Mouse (Mus musculus) ES-CJ7 (cell line): Measurements from ENCODE around the gene Dlst.

Experiments used
- DNase-seq: peaks from one replicate; pipeline ENCODE4 v3.0.0; 2011; ENCODE audit warnings: low read depth, low spot score

The Dlst gene

DNA sequence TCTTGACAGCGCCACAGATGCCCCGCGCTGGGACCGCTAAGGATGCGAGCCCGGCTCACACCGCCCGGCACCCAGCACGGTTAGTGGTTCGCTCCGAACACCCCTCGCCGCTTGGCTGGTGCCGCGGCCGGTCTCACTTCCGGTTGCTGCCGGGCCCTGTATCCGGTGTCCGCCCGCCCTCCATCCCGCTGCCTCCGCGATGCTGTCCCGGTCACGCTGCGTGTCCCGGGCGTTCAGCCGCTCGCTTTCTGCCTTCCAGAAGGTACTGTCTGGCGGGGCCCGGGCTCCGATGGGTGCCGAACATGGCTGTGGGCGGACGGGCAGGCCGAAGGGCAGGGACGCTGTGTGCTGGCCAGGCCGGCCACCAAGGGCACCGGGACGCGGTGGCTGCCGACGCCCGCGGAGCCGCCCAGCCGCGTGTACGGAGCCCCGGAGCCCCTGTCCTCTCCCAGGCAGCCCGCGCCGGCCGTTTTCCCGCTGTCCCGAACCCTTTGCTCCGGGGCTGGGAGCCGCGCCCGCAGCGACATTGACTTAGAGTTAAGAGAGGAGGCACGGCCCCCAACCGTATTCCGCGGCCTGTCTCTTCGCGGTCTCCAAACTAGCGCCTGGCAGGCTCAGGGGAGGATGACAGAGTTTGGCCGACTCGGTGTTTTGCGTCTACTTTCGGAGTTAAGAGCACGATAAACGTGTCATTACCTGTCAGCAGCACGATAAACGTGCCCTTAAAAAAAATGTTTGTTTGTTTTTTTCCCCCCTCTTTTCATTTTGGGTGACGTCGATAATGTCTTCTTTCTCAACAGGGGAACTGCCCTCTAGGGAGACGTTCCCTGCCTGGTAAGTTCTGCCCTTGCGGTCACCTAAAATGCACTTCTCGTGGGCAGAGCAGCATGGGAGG is at the start of gene Dlst, which contains the start of gene Prox2:
Dlst (plus strand) TSS at position 136 of the 895 bp plus-strand sequence.
Prox2 (minus strand) TSS at position 62 of the 895 bp plus-strand sequence.
- peak; percentile 67 for DNase-seq

- no peak for DNase-seq
Measured at GRCm38 (mm10) chr12:85071043-85071442, 39.6 kb upstream of the Dlst start.

DNA sequence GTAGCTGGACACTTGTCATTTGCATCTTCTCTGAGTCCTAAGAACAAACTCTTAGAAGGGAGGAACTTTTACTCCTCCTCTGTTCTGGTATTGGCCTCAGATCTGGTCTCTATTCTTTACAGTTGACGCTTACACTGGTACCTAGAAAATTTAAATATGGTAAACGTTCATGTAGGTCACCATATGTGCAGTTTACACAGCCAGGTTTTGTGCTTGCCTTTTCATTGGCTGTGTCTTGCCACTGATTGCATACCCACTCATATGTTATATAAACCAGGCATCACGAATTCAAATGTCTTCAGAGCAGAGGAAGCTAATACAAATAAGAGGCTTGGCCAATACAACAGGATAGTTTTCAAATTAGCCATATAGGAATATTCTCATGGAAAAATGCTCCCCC is 33.5 kb upstream of the Dlst start:
- DNase-seq, result no peak

GRCm38 (mm10) chr12:85084257-85084656 is 26.4 kb upstream of the Dlst start:
- no peak for DNase-seq

DNA sequence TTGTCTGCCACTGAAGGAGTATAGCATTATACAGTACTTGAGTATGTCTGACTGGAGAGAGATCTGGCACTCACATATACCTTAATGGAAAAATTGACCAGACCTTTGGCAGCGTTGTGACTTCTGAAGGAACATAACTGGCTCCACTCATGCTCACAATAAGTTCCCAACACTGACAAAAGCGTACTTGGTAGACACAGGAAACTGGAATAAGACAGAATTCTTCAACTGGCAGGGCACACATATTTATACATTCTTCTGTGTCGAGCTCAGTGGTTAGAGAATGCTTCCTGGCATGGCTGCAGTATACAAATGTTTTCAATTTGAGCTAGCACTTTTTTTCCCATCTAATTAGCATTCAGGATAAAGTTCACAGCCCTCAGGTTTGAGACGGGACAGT is 25.7 kb upstream of the Dlst start:
- no peak for DNase-seq

GRCm38 (mm10) chr12:85087845-85088244 is 22.8 kb upstream of the Dlst start:
- no peak for DNase-seq

DNA sequence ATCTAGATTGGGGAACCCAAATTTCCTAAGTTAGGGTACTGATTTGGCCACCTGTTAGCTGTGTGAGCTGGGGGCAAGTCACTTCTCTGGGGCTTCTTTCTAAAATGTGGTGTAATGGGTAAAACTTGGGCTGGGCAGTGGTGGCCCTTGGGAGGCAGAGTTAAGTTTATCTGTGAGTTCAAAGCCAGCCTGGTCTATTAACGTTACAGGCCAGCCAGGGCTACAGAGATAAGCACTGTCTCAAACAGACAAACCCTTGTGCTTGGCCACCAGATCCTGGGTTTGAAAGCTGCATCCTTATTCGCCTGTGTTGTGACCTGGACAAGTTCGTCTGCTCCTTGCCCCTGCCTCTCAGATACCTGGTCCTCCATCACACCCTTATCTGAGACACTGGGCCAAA is 19.4 kb upstream of the Dlst start:
- DNase-seq, result no peak

- DNase-seq, result peak; percentile 75
Measured at GRCm38 (mm10) chr12:85092214-85092613, 18.4 kb upstream of the Dlst start.

DNA sequence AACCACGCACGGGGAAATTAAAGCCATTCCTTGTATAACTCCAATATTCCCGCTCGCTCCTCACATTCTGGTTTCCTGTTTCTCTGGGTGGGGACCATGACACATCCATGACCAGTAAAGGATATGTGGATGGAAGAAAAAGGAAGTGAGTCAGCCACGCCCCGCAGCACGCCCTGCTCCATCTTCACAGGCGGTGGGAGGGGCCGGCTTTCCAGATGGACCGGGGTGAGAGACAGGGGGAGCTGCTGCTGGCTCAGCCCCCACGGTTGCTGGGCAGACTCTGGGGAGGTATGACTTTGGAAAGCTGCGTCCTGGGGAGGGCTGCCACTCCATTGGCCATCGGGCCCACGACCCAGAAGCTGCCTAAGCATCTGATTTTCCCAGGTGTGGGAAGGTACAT is 16.6 kb upstream of the Dlst start:
- peak; percentile 37 for DNase-seq

GRCm38 (mm10) chr12:85094706-85095105 is 15.9 kb upstream of the Dlst start:
- DNase-seq, result no peak

- DNase-seq, result no peak
Measured at GRCm38 (mm10) chr12:85095146-85095545, 15.5 kb upstream of the Dlst start.

DNA sequence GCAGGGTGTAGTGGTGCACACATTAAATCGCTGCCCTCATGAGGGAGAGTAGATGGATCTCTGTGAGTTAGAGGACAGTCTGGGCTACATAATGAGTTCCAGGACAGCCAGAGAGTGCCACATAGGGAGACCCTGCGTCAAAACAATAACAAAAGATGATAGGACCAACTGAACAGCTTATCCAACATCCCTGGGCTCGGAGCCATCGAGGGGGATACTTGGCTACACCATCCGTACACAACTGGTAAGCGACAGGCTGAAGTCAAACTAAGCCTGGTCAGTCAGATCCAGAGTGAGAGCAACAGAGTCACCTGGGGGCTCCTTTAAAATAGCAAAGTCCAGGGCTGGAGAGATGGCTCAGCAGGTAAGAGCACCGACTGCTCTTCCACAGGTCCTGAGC is 14.8 kb upstream of the Dlst start:
- DNase-seq, result no peak

- no peak for DNase-seq
Measured at GRCm38 (mm10) chr12:85101001-85101400, 9.6 kb upstream of the Dlst start.

GRCm38 (mm10) chr12:85101521-85102106 is 9.0 kb upstream of the Dlst start:
- no peak for DNase-seq

DNA sequence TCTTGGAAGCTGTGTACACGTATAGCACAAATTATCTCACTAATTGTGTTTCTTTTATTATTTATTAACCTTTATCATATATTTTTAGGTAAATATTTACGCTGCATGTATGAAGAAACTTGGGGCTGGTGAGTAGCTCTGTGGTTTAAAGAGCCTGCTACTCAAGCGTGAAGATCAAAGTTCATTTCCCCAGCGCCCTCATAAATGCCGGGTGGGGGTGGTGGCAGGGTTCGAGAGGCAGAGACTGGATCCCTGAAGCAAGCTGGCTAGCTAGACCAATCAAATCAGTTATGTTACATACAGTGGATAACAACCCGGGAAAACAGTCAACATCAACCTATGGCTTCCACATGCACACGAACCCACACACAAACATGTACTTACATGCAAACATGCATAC is 7.5 kb upstream of the Dlst start:
- no peak for DNase-seq

- DNase-seq, result no peak
Measured at GRCm38 (mm10) chr12:85104789-85105188, 5.8 kb upstream of the Dlst start.

DNA sequence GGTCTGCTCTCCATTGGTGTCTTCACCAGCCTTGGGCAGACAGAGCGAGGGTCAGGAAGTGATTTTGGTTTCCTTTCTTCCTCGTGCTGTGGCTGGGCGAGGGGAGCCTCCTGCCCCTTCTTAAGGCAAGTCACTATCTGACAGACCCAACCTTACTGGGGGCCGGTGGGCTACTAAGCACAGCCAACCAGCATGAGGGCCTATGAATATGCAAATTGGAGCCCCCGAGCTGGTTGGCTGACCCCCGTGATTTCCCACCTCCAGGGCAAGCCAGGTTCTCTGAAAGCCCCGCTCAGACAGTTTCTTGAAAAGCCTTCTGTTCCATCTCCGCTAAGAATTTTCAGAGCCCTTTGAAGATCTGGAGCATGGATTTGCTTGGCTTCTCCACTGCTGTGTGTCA is 4.3 kb upstream of the Dlst start:
- DNase-seq, result peak; percentile 16

GRCm38 (mm10) chr12:85108643-85109042 is 2.0 kb upstream of the Dlst start:
- no peak for DNase-seq

- peak; percentile 51 for DNase-seq
Measured at GRCm38 (mm10) chr12:85109426-85109825, 1.2 kb upstream of the Dlst start.

DNA sequence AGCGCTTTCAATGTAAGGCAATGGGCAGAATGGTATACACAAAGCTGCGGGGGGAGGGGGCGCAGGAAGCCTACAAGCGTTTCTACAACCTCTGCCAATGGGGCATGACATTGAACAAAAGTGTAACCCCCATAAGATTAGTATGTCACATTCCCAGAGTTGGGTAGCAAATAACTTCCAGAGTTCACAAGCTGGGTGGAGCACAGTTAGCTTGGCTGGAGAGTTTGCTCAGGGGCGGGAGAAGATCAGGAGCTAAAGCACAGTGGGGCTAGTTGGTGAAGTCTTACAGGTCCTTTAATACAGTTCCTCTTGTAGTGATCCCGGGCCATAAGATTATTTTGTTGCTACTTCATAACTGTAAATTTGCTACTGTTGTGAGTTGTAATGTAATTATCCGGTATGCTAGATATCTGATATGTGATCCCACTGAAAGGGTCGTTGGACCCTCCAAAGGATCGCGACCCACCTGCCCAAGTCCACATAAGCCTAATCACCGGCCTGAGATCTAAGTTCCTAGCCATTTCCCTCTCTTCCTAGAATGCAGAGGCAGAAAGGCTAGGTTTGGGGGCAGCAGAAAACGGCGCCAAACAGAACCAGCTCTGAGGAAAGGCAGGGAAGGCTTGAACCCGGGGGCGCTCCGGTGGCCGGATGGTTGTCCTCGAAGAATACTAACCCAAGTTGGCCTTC is 479 bp upstream of the Dlst start:
- DNase-seq, result no peak

DNA sequence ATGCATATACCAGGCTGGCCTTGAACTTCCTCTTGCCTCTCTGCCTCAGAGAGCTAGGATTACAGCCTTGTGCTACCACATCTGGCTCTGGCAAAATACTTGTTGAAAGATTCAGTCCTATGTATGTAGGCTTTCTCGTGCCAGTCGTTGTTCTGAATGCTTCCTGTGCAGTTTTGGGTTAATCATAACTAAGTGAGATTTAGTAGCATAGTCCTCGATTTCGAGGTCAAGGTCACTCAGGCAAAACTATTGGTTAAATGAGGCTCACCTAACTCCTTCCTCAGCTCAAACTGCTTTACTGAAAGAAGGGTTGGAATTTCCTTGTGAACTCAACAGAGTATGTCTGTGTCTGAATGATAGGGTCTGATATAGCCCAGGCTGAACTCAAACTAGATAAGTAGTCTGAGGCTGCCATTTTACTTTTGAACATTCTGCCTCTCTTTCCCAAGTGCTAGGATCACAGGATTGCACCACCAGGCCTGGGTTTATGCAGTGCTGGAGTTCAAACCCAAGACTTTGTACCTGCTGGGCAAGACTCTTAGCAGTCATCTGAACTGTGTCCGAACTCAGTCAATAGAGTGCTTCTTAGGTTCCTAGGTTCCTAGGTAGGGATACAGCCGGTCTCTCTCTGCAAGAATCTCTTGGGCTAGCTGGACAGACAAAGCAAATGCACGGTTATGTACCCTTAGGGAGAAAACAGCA is 2.1 kb downstream of the Dlst start:
- DNase-seq, result no peak

GRCm38 (mm10) chr12:85113337-85113736 is 2.7 kb downstream of the Dlst start:
- no peak for DNase-seq
